Mouse (Mus musculus) gastrocnemius, postnatal 25 days (tissue): ENCODE data around the gene Lefty1. TPM values are rescaled to one million over a fixed set of nuclear protein-coding genes. Genes with fewer than 3 reads are reported as not detected.
"Not testable (repeated sequence)": the region's sequence is repeated elsewhere in the genome, so short reads cannot be mapped to it uniquely, and the experiment has no call there.

Source experiments
- DNase-seq: peaks from one replicate; pipeline ENCODE4 v3.0.0; 2022
- total RNA-seq, 2 experiments: library from RNA; stranded (reverse); gene quantifications; 1 replicate in 1 of 2; 2 replicates in 1 of 2; pipeline ENCODE4 v1.2.3; 2021

The Lefty1 gene
- total RNA-seq, 2 experiments from 2014 or later: 0.33 TPM; not detected in 1

- no peak for DNase-seq
Measured at GRCm38 (mm10) chr1:180956401-180956800, 21.6 kb downstream of the Lefty1 start.

- DNase-seq: peak; percentile 25
Measured at GRCm38 (mm10) chr1:180956973-180957381, 22.2 kb downstream of the Lefty1 start.

GRCm38 (mm10) chr1:180957989-180958388 lies 23.2 kb downstream of the Lefty1 start:
- no peak for DNase-seq

- no peak for DNase-seq
Measured at GRCm38 (mm10) chr1:180958797-180959196, 24.0 kb downstream of the Lefty1 start.

GRCm38 (mm10) chr1:180965786-180966185 lies 31.0 kb downstream of the Lefty1 start:
- no peak for DNase-seq

GRCm38 (mm10) chr1:180966542-180966941 lies 31.7 kb downstream of the Lefty1 start:
- DNase-seq: peak; percentile 42

- DNase-seq: no peak
Measured at GRCm38 (mm10) chr1:180967261-180967660, 32.4 kb downstream of the Lefty1 start.

GRCm38 (mm10) chr1:180972941-180973340 lies 38.1 kb downstream of the Lefty1 start:
- DNase-seq: no peak

- DNase-seq: no peak
Measured at GRCm38 (mm10) chr1:180974126-180974746, 39.4 kb downstream of the Lefty1 start.

- no peak for DNase-seq
Measured at GRCm38 (mm10) chr1:180976110-180976679, 41.4 kb downstream of the Lefty1 start.

- DNase-seq: no peak
Measured at GRCm38 (mm10) chr1:180979484-180980251, 44.8 kb downstream of the Lefty1 start.

- no peak for DNase-seq
Measured at GRCm38 (mm10) chr1:180980464-180980863, 45.6 kb downstream of the Lefty1 start.

- DNase-seq: not testable (repeated sequence)
Measured at GRCm38 (mm10) chr1:180981298-180982046, 46.6 kb downstream of the Lefty1 start.

- no peak for DNase-seq
Measured at GRCm38 (mm10) chr1:180986701-180987100, 51.9 kb downstream of the Lefty1 start.

- DNase-seq: peak; percentile 45
Measured at GRCm38 (mm10) chr1:180987759-180988158, 52.9 kb downstream of the Lefty1 start.

Other genes starting within 250 kb of the Lefty1 start
- not detected for gene Mixl1, start 238.0 kb upstream of the Lefty1 start, total RNA-seq
- gene Acbd3, start 209.0 kb upstream of the Lefty1 start, total RNA-seq: 10 to 100 TPM; 12.2 to 12.9 TPM
- gene H3f3a, start 121.1 kb upstream of the Lefty1 start, total RNA-seq: 100 to 1,000 TPM; 350 to 362 TPM
- gene Sde2, start 83.9 kb upstream of the Lefty1 start, total RNA-seq: 1 to 10 TPM; 7.5 TPM
- gene Lefty2, start 41.9 kb upstream of the Lefty1 start, total RNA-seq: not detected
- 10 to 100 TPM; 12.4 to 14.1 TPM for gene Pycr2, start 30.7 kb upstream of the Lefty1 start, total RNA-seq
- gene Tmem63a, start 7.3 kb downstream of the Lefty1 start, total RNA-seq: 10 to 100 TPM; 11.7 to 12.4 TPM
- gene Ephx1, start 85.9 kb downstream of the Lefty1 start, total RNA-seq: 10 to 100 TPM; 12.0 to 15.4 TPM
- gene 9130409I23Rik, start 116.2 kb downstream of the Lefty1 start, total RNA-seq: not detected
- gene Nvl, start 209.2 kb downstream of the Lefty1 start, total RNA-seq: 1 to 10 TPM; 8.3 to 8.5 TPM
- gene Cnih4, start 209.7 kb downstream of the Lefty1 start, total RNA-seq: 10 to 100 TPM; 32.6 to 38.7 TPM